Comparison of ENCODE assay signal across 21 mouse cellular contexts in genomic region chr10:46320328-46321038, GRCm38 (mm10).
DNase-seq lines count a peak whose midpoint lies in the region; ATAC-seq and TF ChIP-seq lines count a peak whose summit lies in the region.
"Had no signal": no experiment of that assay in that cellular context is flagged by ENCODE, and none has a peak within 500 bp of the region (broad histone marks: within the 10 kb centered on the region; RNA-seq: fewer than 3 reads in every experiment).

No protein-coding gene starts in this region.

- H3K27ac ChIP-seq in liver, embryonic 12.5 days, result no peak overlapping the region
- no peak overlapping the region for H3K27ac ChIP-seq in MEL (ENCODE audit: control insufficient read depth, low read depth, low read length)
- no peak overlapping the region for H3K27ac ChIP-seq in liver, embryonic 15.5 days (replicated peaks)
- H3K27ac ChIP-seq: embryonic facial prominence, embryonic 12.5 days; embryonic facial prominence, embryonic 15.5 days; forebrain, embryonic 12.5 days; forebrain, embryonic 15.5 days; hindbrain, embryonic 12.5 days; hindbrain, embryonic 15.5 days had no signal

- no peaks in the 10 kb centered on the region for H3K9me3 ChIP-seq in liver, embryonic 12.5 days (replicated peaks)
- H3K9me3 ChIP-seq in MEL (replicated peaks; ENCODE audit: insufficient read depth, low read length), result no peaks in the 10 kb centered on the region
- no peaks in the 10 kb centered on the region for H3K9me3 ChIP-seq in liver, embryonic 15.5 days (replicated peaks)
- H3K9me3 ChIP-seq: embryonic facial prominence, embryonic 12.5 days; embryonic facial prominence, embryonic 15.5 days; forebrain, embryonic 12.5 days; forebrain, embryonic 15.5 days; G1E; hindbrain, embryonic 12.5 days; hindbrain, embryonic 15.5 days had no signal

- H3K27me3 ChIP-seq in liver, embryonic 12.5 days (replicated peaks), result no peaks in the 10 kb centered on the region
- no peaks in the 10 kb centered on the region for H3K27me3 ChIP-seq in MEL (ENCODE audit: control insufficient read depth in 1 of 2, insufficient read depth in 2 of 2, low read length in 2 of 2)
- no peaks in the 10 kb centered on the region for H3K27me3 ChIP-seq in liver, embryonic 15.5 days
- H3K27me3 ChIP-seq: embryonic facial prominence, embryonic 12.5 days; embryonic facial prominence, embryonic 15.5 days; forebrain, embryonic 12.5 days; forebrain, embryonic 15.5 days; hindbrain, embryonic 12.5 days; hindbrain, embryonic 15.5 days had no signal

- no peaks in the 10 kb centered on the region for H3K79me2 ChIP-seq in MEL (ENCODE audit: control insufficient read depth, insufficient read depth, low read length, poor library complexity)

- DNase-seq in liver, result no peak
- peak; percentile 32 for DNase-seq in MEL (ENCODE audit: low read depth, low spot score)
- no peak for DNase-seq in heart, adult 11 months
- DNase-seq in ovary, postnatal 10 days (ENCODE audit: low spot score), result no peak
- DNase-seq: adrenal gland, adult 8-10 months; adrenal gland, postnatal 36 days; cerebellum, adult 18-20 months; cerebellum, adult 9-10 months; cerebellum, postnatal 14 days; gastrocnemius, postnatal 25 days had no signal

- TF ChIP-seq CTCF in MEL (IDR thresholded peaks at IDR 0.05 in 2 of 3, conservative IDR thresholded peaks at IDR 0.05 in 1 of 3; ENCODE audit: control insufficient read depth in 1 of 3, insufficient read depth in 1 of 3, low read depth in 2 of 3, low read length in 3 of 3, poor library complexity in 1 of 3, severe bottlenecking in 1 of 3), result no peak

- H3K9ac ChIP-seq in liver, embryonic 12.5 days, result no peak overlapping the region
- H3K9ac ChIP-seq in MEL (ENCODE audit: control insufficient read depth, low read depth, low read length, poor library complexity, severe bottlenecking), result no peak overlapping the region
- no peak overlapping the region for H3K9ac ChIP-seq in liver, embryonic 15.5 days
- H3K9ac ChIP-seq: embryonic facial prominence, embryonic 12.5 days; embryonic facial prominence, embryonic 15.5 days; forebrain, embryonic 12.5 days; forebrain, embryonic 15.5 days; hindbrain, embryonic 12.5 days; hindbrain, embryonic 15.5 days had no signal

- TF ChIP-seq POLR2A in MEL (IDR thresholded peaks at IDR 0.05; ENCODE audit: control insufficient read depth in 1 of 2, insufficient read depth in 1 of 2, low read depth in 1 of 2, low read length in 2 of 2, poor library complexity in 1 of 2), result no peak

- peak; percentile 11 to 42; a peak in 1 of 4 replicates for TF ChIP-seq EP300 in MEL (IDR thresholded peaks at IDR 0.05; ENCODE audit: low read depth in 1 of 2, low read length in 2 of 2)

- no peak for TF ChIP-seq RAD21 in MEL (IDR thresholded peaks at IDR 0.05; ENCODE audit: low read depth, low read length)

- no peaks in the 10 kb centered on the region for H3K36me3 ChIP-seq in liver, embryonic 12.5 days
- peaks cover 0 to 14% of the 10 kb centered on the region in 2 experiments; a peak in 2 of 4 replicates for H3K36me3 ChIP-seq in MEL (ENCODE audit: control insufficient read depth in 1 of 2, insufficient read depth in 2 of 2, low read length in 2 of 2)
- no peaks in the 10 kb centered on the region for H3K36me3 ChIP-seq in liver, embryonic 15.5 days (replicated peaks)
- H3K36me3 ChIP-seq: embryonic facial prominence, embryonic 12.5 days; embryonic facial prominence, embryonic 15.5 days; forebrain, embryonic 12.5 days; forebrain, embryonic 15.5 days; G1E; hindbrain, embryonic 12.5 days; hindbrain, embryonic 15.5 days had no signal

- peak; percentile 74 for ATAC-seq in liver, embryonic 12.5 days
- peak; percentile 31; the same call in 1 of the 2 replicates for ATAC-seq in liver, embryonic 15.5 days (ENCODE audit: insufficient read depth)
- ATAC-seq: CD4-positive, CD25-positive, alpha-beta regulatory T cell, adult 4 months; forebrain, embryonic 15.5 days had no signal

- 76% methylated on average over 5 of the region's 5 CpGs for WGBS in liver, embryonic 12.5 days (ENCODE audit: insufficient replicate concordance)
- 60% methylated on average over 5 of the region's 5 CpGs for WGBS in liver, embryonic 15.5 days (ENCODE audit: insufficient replicate concordance)

- no peaks in the 10 kb centered on the region for H3K4me1 ChIP-seq in liver, embryonic 12.5 days
- peaks cover 4 to 9% of the 10 kb centered on the region in 2 experiments; a peak in 3 of 4 replicates for H3K4me1 ChIP-seq in MEL (ENCODE audit: control insufficient read depth in 1 of 2, insufficient read depth in 2 of 2, low read length in 2 of 2)
- H3K4me1 ChIP-seq in liver, embryonic 15.5 days (replicated peaks), result no peaks in the 10 kb centered on the region
- H3K4me1 ChIP-seq: embryonic facial prominence, embryonic 12.5 days; embryonic facial prominence, embryonic 15.5 days; forebrain, embryonic 12.5 days; forebrain, embryonic 15.5 days; hindbrain, embryonic 12.5 days; hindbrain, embryonic 15.5 days had no signal

- no peak overlapping the region for H3K4me2 ChIP-seq in liver, embryonic 12.5 days
- no peak overlapping the region for H3K4me2 ChIP-seq in liver, embryonic 15.5 days
- H3K4me2 ChIP-seq: embryonic facial prominence, embryonic 12.5 days; embryonic facial prominence, embryonic 15.5 days; forebrain, embryonic 12.5 days; forebrain, embryonic 15.5 days; heart, embryonic 11.5 days; hindbrain, embryonic 12.5 days; hindbrain, embryonic 15.5 days had no signal

- H3K4me3 ChIP-seq in liver, embryonic 12.5 days, result no peak overlapping the region
- H3K4me3 ChIP-seq in MEL (ENCODE audit: control insufficient read depth in 1 of 2, insufficient read depth in 1 of 2, low read depth in 2 of 2, low read length in 2 of 2), result no peak overlapping the region
- H3K4me3 ChIP-seq in liver, embryonic 15.5 days (replicated peaks), result no peak overlapping the region
- H3K4me3 ChIP-seq: embryonic facial prominence, embryonic 12.5 days; embryonic facial prominence, embryonic 15.5 days; forebrain, embryonic 12.5 days; forebrain, embryonic 15.5 days; hindbrain, embryonic 12.5 days; hindbrain, embryonic 15.5 days had no signal

TF ChIP-seq in MEL, 35 proteins besides CTCF, POLR2A, EP300 and RAD21:
- TF ChIP-seq ZC3H11A (IDR thresholded peaks at IDR 0.05; ENCODE audit: low read depth, low read length) (no peak), ZNF384 (IDR thresholded peaks at IDR 0.05; ENCODE audit: low read depth, low read length) (peak; percentile 92)
